Mouse (Mus musculus): ENCODE measurements around the gene Brd2. TPM values are rescaled to one million over a fixed set of nuclear protein-coding genes. Genes with fewer than 3 reads are reported as not detected.

Brd2 gene
- total RNA-seq, 2 experiments from 2014 or later = 64.5 to 79.0 TPM

GRCm38 (mm10) chr17:34088124-34088523 lies 34.3 kb downstream of the Brd2 start:
- no peak for DNase-seq

DNA sequence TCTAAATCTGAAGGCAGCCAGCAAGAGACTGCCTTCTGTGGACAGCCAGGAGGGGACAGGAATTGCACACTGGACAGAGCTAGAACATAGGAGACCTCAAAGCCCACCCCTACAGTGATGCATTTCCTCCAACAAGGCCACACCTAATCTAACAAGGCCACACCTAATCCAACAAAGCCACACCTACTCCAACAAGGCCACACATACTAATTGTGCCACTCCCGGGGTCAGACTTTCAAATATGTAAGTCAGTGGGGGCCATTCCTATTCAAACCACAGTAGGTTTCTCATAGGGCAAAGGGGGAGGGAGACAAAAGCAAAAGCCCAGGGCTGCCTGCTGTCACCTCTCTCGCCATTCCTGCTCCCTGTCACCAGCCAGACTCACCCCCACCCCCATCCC lies 35.0 kb downstream of the Brd2 start:
- DNase-seq = no peak

DNA sequence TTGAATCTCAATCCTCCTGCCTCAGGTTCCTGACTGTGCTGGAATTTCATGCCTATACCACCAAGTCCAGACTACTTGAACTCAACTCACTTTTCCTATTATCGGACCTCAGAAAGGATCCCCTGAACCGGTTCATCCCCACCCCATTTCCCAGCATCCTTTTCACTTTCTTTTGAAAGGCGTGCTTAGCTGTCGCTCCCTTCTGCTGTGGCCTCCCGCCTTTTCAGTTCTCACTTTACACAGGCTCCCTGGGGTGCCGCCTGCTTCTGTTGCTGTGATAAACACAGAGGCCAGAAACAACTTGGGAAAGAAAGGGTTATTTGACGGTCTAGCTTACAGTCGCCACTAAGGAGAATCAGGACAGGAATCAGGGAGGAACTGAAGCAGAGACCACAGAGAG lies 39.3 kb downstream of the Brd2 start:
- DNase-seq = no peak

GRCm38 (mm10) chr17:34079621-34080020 lies 42.8 kb downstream of the Brd2 start:
- DNase-seq = peak in 1 of 2 experiments; percentile 59

DNA sequence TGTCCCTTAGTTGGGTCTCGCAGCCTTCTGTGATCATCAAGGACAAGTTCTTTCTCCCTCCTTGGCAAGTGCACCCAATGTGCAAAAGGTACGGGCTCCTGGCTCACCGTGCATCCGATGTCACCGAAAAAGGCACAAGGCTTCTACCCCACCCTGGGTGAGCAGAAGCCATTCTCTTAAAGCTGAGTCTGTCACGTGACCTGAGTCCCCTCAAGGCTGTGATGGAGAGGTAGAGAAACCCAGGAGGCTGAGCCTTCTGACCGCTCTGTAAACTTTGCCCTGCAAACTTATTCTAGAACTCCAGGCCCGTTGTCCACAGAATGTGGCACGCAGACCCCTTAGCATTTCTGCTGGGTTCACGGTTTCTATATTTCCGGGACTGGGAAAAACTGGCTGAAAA lies 43.4 kb downstream of the Brd2 start:
- DNase-seq = no peak

DNA sequence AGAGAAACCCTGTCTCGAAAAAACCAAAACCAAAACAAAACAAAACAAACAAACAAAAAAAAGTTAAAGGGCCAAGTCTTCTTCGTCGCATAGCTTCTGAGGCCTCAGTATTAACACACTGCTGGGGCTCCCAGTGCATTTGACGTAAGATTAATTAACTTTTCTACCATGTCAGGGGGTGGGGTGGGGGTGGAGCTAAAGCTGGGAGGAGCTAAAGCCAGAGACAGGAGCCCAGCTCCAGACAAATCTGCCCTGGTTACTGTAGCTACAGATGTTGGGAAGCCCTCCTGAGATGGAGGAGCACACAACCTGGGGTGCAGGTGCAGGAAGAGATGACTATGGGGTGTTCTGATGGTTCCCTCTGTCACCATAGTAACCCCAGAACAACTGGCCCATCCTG lies 44.3 kb downstream of the Brd2 start:
- no peak for DNase-seq

- peak; percentile 54 to 84 for DNase-seq
These were observed 44.9 kb downstream of the Brd2 start for GRCm38 (mm10) chr17:34077549-34077948.

- DNase-seq = peak; percentile 61 to 90
These were observed 47.2 kb downstream of the Brd2 start for GRCm38 (mm10) chr17:34075271-34075670.

DNA sequence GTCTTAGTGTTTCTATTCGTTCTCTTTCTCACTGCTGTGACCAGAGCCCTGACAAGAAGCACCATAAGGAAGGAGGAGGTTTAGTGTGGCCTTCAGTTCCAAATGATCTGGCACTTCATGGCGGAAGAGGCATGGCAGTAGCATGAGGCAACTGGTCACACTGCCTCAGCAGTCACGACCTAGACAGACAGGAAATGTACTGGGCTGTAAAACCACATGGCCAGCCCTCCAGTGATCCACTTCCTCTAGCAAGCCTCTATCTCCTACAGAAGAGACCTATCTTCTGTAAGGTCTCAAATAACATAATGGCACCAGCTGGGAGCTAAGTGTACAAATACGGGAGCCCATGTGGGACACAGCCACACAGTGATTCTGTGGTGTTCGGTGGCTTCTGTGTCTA lies 50.3 kb downstream of the Brd2 start:
- no peak for DNase-seq

- no peak for DNase-seq
These were observed 53.6 kb downstream of the Brd2 start for GRCm38 (mm10) chr17:34068864-34069263.

Other genes with a start within 250 kb of the Brd2 start
- gene Gm7029, start 248.8 kb downstream of the Brd2 start, total RNA-seq (2021) = not detected
- gene Kifc1, start 232.0 kb downstream of the Brd2 start, total RNA-seq (2021) = 1 to 10 TPM in 1 of 2 experiments, under 1 TPM in 1; 0.80 to 1.4 TPM
- not detected for gene Platr17, start 217.5 kb downstream of the Brd2 start, total RNA-seq (2021)
- 10 to 100 TPM; 12.3 to 20.7 TPM for gene Daxx, start 213.2 kb downstream of the Brd2 start, total RNA-seq (2021)
- 100 to 1,000 TPM; 111 to 115 TPM for gene Tapbp, start 206.7 kb downstream of the Brd2 start, total RNA-seq (2021)
- 10 to 100 TPM; 15.6 to 16.6 TPM for gene Zbtb22, start 206.7 kb downstream of the Brd2 start, total RNA-seq (2021)
- gene Rgl2, start 193.1 kb downstream of the Brd2 start, total RNA-seq (2021) = 10 to 100 TPM; 30.9 to 31.8 TPM
- 10 to 100 TPM; 69.9 to 76.1 TPM for gene Pfdn6, start 182.3 kb downstream of the Brd2 start, total RNA-seq (2021)
- gene Wdr46, start 182.0 kb downstream of the Brd2 start, total RNA-seq (2021) = 10 to 100 TPM; 10.3 to 10.9 TPM
- gene B3galt4, start 171.1 kb downstream of the Brd2 start, total RNA-seq (2021) = 1 to 10 TPM; 1.3 to 1.8 TPM
- gene Vps52, start 166.8 kb downstream of the Brd2 start, total RNA-seq (2021) = 10 to 100 TPM; 36.8 to 39.7 TPM
- 100 to 1,000 TPM; 419 to 435 TPM for gene Rps18, start 166.6 kb downstream of the Brd2 start, total RNA-seq (2021)
- gene H2-K1, start 122.3 kb downstream of the Brd2 start, total RNA-seq (2021) = 100 to 1,000 TPM; 204 to 337 TPM
- 10 to 100 TPM; 13.2 to 16.9 TPM for gene Ring1, start 98.0 kb downstream of the Brd2 start, total RNA-seq (2021)
- 100 to 1,000 TPM; 131 to 137 TPM for gene H2-Ke6, start 94.6 kb downstream of the Brd2 start, total RNA-seq (2021)
- gene Slc39a7, start 91.0 kb downstream of the Brd2 start, total RNA-seq (2021) = 10 to 100 TPM; 66.3 to 67.0 TPM
- 10 to 100 TPM; 42.3 to 45.4 TPM for gene Rxrb, start 90.8 kb downstream of the Brd2 start, total RNA-seq (2021)
- gene Col11a2, start 83.2 kb downstream of the Brd2 start, total RNA-seq (2021) = 1 to 10 TPM in 1 of 2 experiments, under 1 TPM in 1; 0.55 to 1.7 TPM
- gene H2-Oa, start 30.3 kb downstream of the Brd2 start, total RNA-seq (2021) = 1 to 10 TPM in 1 of 2 experiments, not detected in 1; 1.6 TPM
- 1 to 10 TPM; 5.9 to 7.2 TPM for gene H2-DMa, start 3.1 kb downstream of the Brd2 start, total RNA-seq (2021)
- 1 to 10 TPM; 2.0 to 7.5 TPM for gene H2-DMb2, start 20.7 kb upstream of the Brd2 start, total RNA-seq (2021)
- 1 to 10 TPM; 3.0 to 3.9 TPM for gene H2-DMb1, start 30.4 kb upstream of the Brd2 start, total RNA-seq (2021)
- gene Tap1, start 64.9 kb upstream of the Brd2 start, total RNA-seq (2021) = 10 to 100 TPM in 1 of 2 experiments, 1 to 10 TPM in 1; 5.7 to 11.4 TPM
- 10 to 100 TPM; 13.1 to 25.3 TPM for gene Psmb9, start 65.1 kb upstream of the Brd2 start, total RNA-seq (2021)
- gene Psmb8, start 75.1 kb upstream of the Brd2 start, total RNA-seq (2021) = 10 to 100 TPM; 19.5 to 34.4 TPM
- 10 to 100 TPM; 25.3 to 33.3 TPM for gene Tap2, start 80.9 kb upstream of the Brd2 start, total RNA-seq (2021)
- gene H2-Ob, start 116.3 kb upstream of the Brd2 start, total RNA-seq (2021) = 1 to 10 TPM in 1 of 2 experiments, under 1 TPM in 1; 0.77 to 5.7 TPM
- gene H2-Ab1, start 135.1 kb upstream of the Brd2 start, total RNA-seq (2021) = 10 to 100 TPM; 36.6 to 43.8 TPM
- 10 to 100 TPM; 52.0 to 53.2 TPM for gene H2-Aa, start 165.2 kb upstream of the Brd2 start, total RNA-seq (2021)
- gene H2-Eb1, start 183.2 kb upstream of the Brd2 start, total RNA-seq (2021) = 10 to 100 TPM; 54.9 to 60.2 TPM
- under 1 TPM in 1 of 2 experiments, not detected in 1; 0.46 TPM for gene H2-Eb2, start 203.0 kb upstream of the Brd2 start, total RNA-seq (2021)
- under 1 TPM; 0.26 to 0.32 TPM for gene Btnl2, start 232.2 kb upstream of the Brd2 start, total RNA-seq (2021)

All from heart, adult 18-20 months (tissue).